Mouse (Mus musculus) heart, postnatal 0 days (tissue): ENCODE measurements around the gene Dmtf1.
A peak's percentile ranks its signal among the peaks of the same experiment; 100 is the strongest.

Experiments
- CTCF ChIP-seq: IDR thresholded peaks from 2 replicates; pipeline ENCODE4 v1.5.1; 2016; ENCODE audit warnings: antibody characterized with exemption, control low read depth, low read depth
- EP300 ChIP-seq: IDR thresholded peaks from 2 replicates; pipeline ENCODE4 v1.6.1; 2016; ENCODE audit warnings: antibody characterized with exemption, low read depth

DNA sequence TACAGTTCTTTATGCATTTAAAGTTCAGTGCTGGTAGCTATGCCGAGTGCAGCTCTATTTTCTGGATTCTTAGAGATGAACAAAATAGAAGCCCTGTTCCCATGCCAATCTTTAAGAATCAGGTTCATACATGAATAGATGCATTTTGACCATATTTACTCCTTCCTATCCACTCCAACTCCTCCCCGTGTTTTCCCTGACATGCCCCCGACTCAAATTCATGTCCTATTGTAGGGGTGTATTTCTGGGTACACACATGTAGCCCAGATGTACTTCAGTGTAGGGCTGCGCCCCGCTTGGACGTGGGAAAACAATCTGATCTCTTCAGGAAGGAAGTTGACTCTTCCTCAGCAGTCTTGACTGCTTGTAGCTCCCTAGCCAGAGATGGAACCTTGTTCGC lies 512 bp upstream of the Dmtf1 start:
- TF ChIP-seq CTCF: peak; percentile 10; the same call in 1 of the 2 replicates
- no peak for TF ChIP-seq EP300
